ENCODE assay signal across 23 mouse cellular contexts in the genomic region with DNA sequence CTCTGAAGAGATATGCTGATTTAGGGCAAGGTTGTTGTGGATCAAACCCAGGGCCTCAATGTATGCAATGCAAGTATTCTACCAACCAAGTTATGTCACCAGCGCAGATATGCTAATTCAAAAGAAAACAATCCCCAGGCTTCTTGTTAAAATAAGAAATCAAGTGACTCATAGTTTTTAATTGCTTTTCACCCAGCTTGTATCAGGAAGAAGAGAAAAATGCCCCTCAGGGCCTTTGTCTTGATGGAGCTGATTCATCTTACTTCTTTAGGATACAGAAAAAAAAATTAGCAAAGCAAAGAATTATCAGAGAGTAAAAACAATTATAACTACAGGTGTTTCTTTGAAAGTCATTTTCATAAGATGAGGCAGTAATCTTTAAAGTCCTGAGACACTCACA. TPM values are rescaled to one million over a fixed set of nuclear protein-coding genes. Genes with fewer than 3 reads are reported as not detected.
DNase-seq lines count a peak whose midpoint lies in the region; ATAC-seq and TF ChIP-seq lines count a peak whose summit lies in the region.
"Had no signal": no experiment of that assay in that cellular context is flagged by ENCODE, and none has a peak within 500 bp of the region (broad histone marks: within the 10 kb centered on the region; RNA-seq: fewer than 3 reads in every experiment).

No protein-coding gene starts in this region.

- intact Hi-C loops in left cerebral cortex, postnatal 14 days (cut with DNase I), result no loop called here

- H3K27me3 ChIP-seq in ES-Bruce4 (ENCODE audit: control insufficient read depth, insufficient read depth, low read length, poor library complexity, severe bottlenecking) (no peaks in the 10 kb centered on the region), Patski (no peaks in the 10 kb centered on the region)
- H3K27me3 ChIP-seq: embryonic facial prominence, embryonic 12.5 days; forebrain, embryonic 12.5 days had no signal

- no peak for TF ChIP-seq POLR2A in ES-Bruce4 (IDR thresholded peaks at IDR 0.05; ENCODE audit: insufficient read depth, low read length)

- H3K4me3 ChIP-seq in layer of hippocampus, adult 2 months, result no peak overlapping the region
- H3K4me3 ChIP-seq in ES-Bruce4 (ENCODE audit: low read depth, low read length), result no peak overlapping the region
- no peak overlapping the region for H3K4me3 ChIP-seq in ES-E14 (ENCODE audit: insufficient read depth in 1 of 2, low read depth in 1 of 2, low read length in 2 of 2, poor library complexity in 1 of 2, severe bottlenecking in 1 of 2)
- H3K4me3 ChIP-seq: embryonic facial prominence, embryonic 10.5 days; embryonic facial prominence, embryonic 12.5 days; forebrain, embryonic 10.5 days; forebrain, embryonic 12.5 days had no signal

- POLR2A ChIA-PET in Patski (lab: Charles Lee), result no interaction called here

- in situ Hi-C loops in ES-E14 (cut with MboI; ENCODE audit: low sequenced_read_pairs in 2 of 2, unreplicated experiment in 2 of 2), result no loop called here
- in situ Hi-C loops in Patski (cut with MboI; ENCODE audit: low pct_unique_long_range_greater_than_20kb), result no loop called here

- peak; percentile 91 for ATAC-seq in Patski
- ATAC-seq in erythroid progenitor cell, adult 5-6 weeks (replicated peaks; ENCODE audit: low FRiP score, poor library complexity, severe bottlenecking), result no peak
- ATAC-seq: forebrain, embryonic 14.5 days; forebrain, embryonic 16.5 days had no signal

- peak overlapping the region; percentile 65; the same call in 1 of the 2 replicates for H3K27ac ChIP-seq in layer of hippocampus, adult 2 months
- peak overlapping the region; percentile 97; the same call in 1 of the 2 replicates for H3K27ac ChIP-seq in ES-Bruce4 (ENCODE audit: insufficient read depth, low read length)
- H3K27ac ChIP-seq in ES-E14 (ENCODE audit: insufficient read depth, low read depth, low read length, poor library complexity, severe bottlenecking), result peak overlapping the region; percentile 91; the same call in 1 of the 2 replicates
- H3K27ac ChIP-seq: embryonic facial prominence, embryonic 10.5 days; embryonic facial prominence, embryonic 12.5 days; forebrain, embryonic 10.5 days; forebrain, embryonic 12.5 days had no signal

- CTCF ChIA-PET in Patski (lab: Charles Lee), result interaction anchor here (1.5 kb wide), 2 partner anchors 10 to 14 kb away, joined by 3 read pairs; no protein-coding TSS in a partner anchor

- DNase-seq in layer of hippocampus, adult 2 months (ENCODE audit: low spot score in 2 of 2), result no peak
- no peak for DNase-seq in layer of hippocampus, adult 8-10 months (ENCODE audit: low spot score in 2 of 2)
- DNase-seq in ES-E14 (ENCODE audit: low read depth, low spot score) (no peak), Patski (ENCODE audit: low read depth, low spot score) (peak; percentile 20)
- DNase-seq in kidney, postnatal 10 days, result no peak
- DNase-seq in left cerebral cortex, postnatal 14 days (ENCODE audit: low spot score in 2 of 2), result no peak
- DNase-seq: adrenal gland, adult 2 months; adrenal gland, postnatal 10 days; adrenal gland, postnatal 25 days; cerebellum, adult 11-12 months; cerebellum, adult 2 months; cerebellum, adult 9-10 months; cerebellum, postnatal 10 days; cerebellum, postnatal 25 days had no signal

- H3K36me3 ChIP-seq in ES-Bruce4 (ENCODE audit: control insufficient read depth, insufficient read depth, low read length, poor library complexity, severe bottlenecking) (no peaks in the 10 kb centered on the region), ES-E14 (ENCODE audit: control insufficient read depth, insufficient read depth, low read length, poor library complexity, severe bottlenecking) (no peaks in the 10 kb centered on the region)
- H3K36me3 ChIP-seq: embryonic facial prominence, embryonic 10.5 days; embryonic facial prominence, embryonic 12.5 days; forebrain, embryonic 10.5 days; forebrain, embryonic 12.5 days had no signal

- H3K4me1 ChIP-seq in ES-Bruce4 (ENCODE audit: control insufficient read depth, insufficient read depth, low read length), result peaks cover 5% of the 10 kb centered on the region
- H3K4me1 ChIP-seq in ES-E14 (ENCODE audit: control insufficient read depth in 2 of 2, insufficient read depth in 2 of 2, low read length in 2 of 2, poor library complexity in 1 of 2), result peaks cover 9 to 11% of the 10 kb centered on the region in 2 experiments
- H3K4me1 ChIP-seq: embryonic facial prominence, embryonic 10.5 days; embryonic facial prominence, embryonic 12.5 days; forebrain, embryonic 12.5 days had no signal

- TF ChIP-seq CTCF in layer of hippocampus, adult 2 months (conservative IDR thresholded peaks at IDR 0.05), result no peak
- TF ChIP-seq CTCF in ES-Bruce4 (IDR thresholded peaks at IDR 0.05; ENCODE audit: low read depth, low read length) (no peak), Patski (IDR thresholded peaks at IDR 0.05) (no peak)

- no peak for TF ChIP-seq EP300 in ES-Bruce4 (IDR thresholded peaks at IDR 0.05; ENCODE audit: insufficient read depth, low read depth, low read length)

- H3K9ac ChIP-seq in ES-Bruce4 (ENCODE audit: low read depth, poor library complexity, severe bottlenecking) (no peak overlapping the region), ES-E14 (ENCODE audit: insufficient read depth, low read depth, low read length, poor library complexity, severe bottlenecking) (no peak overlapping the region)
- H3K9ac ChIP-seq: embryonic facial prominence, embryonic 12.5 days; forebrain, embryonic 12.5 days had no signal

- H3K9me3 ChIP-seq in ES-Bruce4 (replicated peaks; ENCODE audit: control insufficient read depth, insufficient read depth, low read length, poor library complexity, severe bottlenecking) (no peaks in the 10 kb centered on the region), ES-E14 (ENCODE audit: control insufficient read depth, insufficient read depth, low read depth, low read length) (no peaks in the 10 kb centered on the region)
- H3K9me3 ChIP-seq: embryonic facial prominence, embryonic 12.5 days; forebrain, embryonic 10.5 days; forebrain, embryonic 12.5 days had no signal

TF ChIP-seq in ES-E14, 5 proteins besides CTCF, POLR2A, EP300 and RAD21:
- TF ChIP-seq CHD2 (IDR thresholded peaks at IDR 0.05; ENCODE audit: low read depth, low read length), result no peak
- TF ChIP-seq MAFK (IDR thresholded peaks at IDR 0.05; ENCODE audit: insufficient read depth, low read depth, low read length), result no peak
- no peak for TF ChIP-seq ZC3H11A (IDR thresholded peaks at IDR 0.05; ENCODE audit: borderline replicate concordance, low read depth, low read length)
- TF ChIP-seq ZNF384 (IDR thresholded peaks at IDR 0.05; ENCODE audit: low read depth, low read length), result no peak
- TF ChIP-seq HCFC1 (IDR thresholded peaks at IDR 0.05; ENCODE audit: borderline replicate concordance, insufficient read depth, low read length), result no peak
TF ChIP-seq in ES-E14: peak in this region for 0.

RNA-seq across cellular contexts. Expression of a gene that starts 28.7 kb away (rescaled TPM):
- 1 to 10 TPM in 1 of 2 experiments, under 1 TPM in 1; 0.56 to 1.5 TPM for total RNA-seq in layer of hippocampus, adult 2 months (2021)
- 1 to 10 TPM in 2 of 4 experiments, under 1 TPM in 2; 0.66 to 1.5 (median 1.1) TPM for total RNA-seq in layer of hippocampus, adult 8-10 months (2022)
- 0.37 TPM in 1 of 2 replicates, not detected in the other for polyA plus RNA-seq in ES-Bruce4 (2011; ENCODE audit: insufficient read depth, insufficient read length, low read depth, missing spikeins)
- total RNA-seq in ES-E14 (2012; rRNA removed), result 0.13 and 0.26 TPM in 2 replicates
- polyA plus RNA-seq in Patski (2021), result 0.09 TPM
- total RNA-seq in erythroid progenitor cell, adult 5-6 weeks (2015; ENCODE audit: low replicate concordance), result not detected in 2 replicates
- not detected in 2 replicates for total RNA-seq in erythroid progenitor cell, adult 5-6 weeks (2017; ENCODE audit: low replicate concordance)
- 1 to 10 TPM; 1.2 to 1.8 TPM for total RNA-seq in left cerebral cortex, postnatal 14 days (2021)
- total RNA-seq: adrenal gland, adult 2 months; MEL had no signal
- polyA plus RNA-seq: embryonic facial prominence, embryonic 10.5 days; forebrain, embryonic 10.5 days had no signal

RNA-seq across cellular contexts. Expression of a gene that starts 29.9 kb away (rescaled TPM):
- 100 to 1,000 TPM; 537 to 571 TPM for total RNA-seq in layer of hippocampus, adult 2 months (2021)
- 100 to 1,000 TPM; 526 to 633 (median 592) TPM for total RNA-seq in layer of hippocampus, adult 8-10 months (2022)
- 266 and 305 TPM in 2 replicates for polyA plus RNA-seq in ES-Bruce4 (2011; ENCODE audit: insufficient read depth, insufficient read length, low read depth, missing spikeins)
- 236 and 303 TPM in 2 replicates for total RNA-seq in ES-E14 (2012; rRNA removed)
- polyA plus RNA-seq in Patski (2021), result 328 TPM
- total RNA-seq in erythroid progenitor cell, adult 5-6 weeks (2015; ENCODE audit: low replicate concordance), result 127 and 193 TPM in 2 replicates
- total RNA-seq in erythroid progenitor cell, adult 5-6 weeks (2017; ENCODE audit: low replicate concordance), result 80.0 and 93.3 TPM in 2 replicates
- total RNA-seq in left cerebral cortex, postnatal 14 days (2021), result 100 to 1,000 TPM; 546 to 598 TPM

RNA-seq across cellular contexts. Expression of a gene that starts 42.4 kb away (rescaled TPM):
- total RNA-seq in layer of hippocampus, adult 2 months (2021), result 10 to 100 TPM; 43.7 to 51.9 TPM
- 10 to 100 TPM; 36.3 to 53.8 (median 39.7) TPM for total RNA-seq in layer of hippocampus, adult 8-10 months (2022)
- polyA plus RNA-seq in ES-Bruce4 (2011; ENCODE audit: insufficient read depth, insufficient read length, low read depth, missing spikeins) (23.6 and 29.9 TPM in 2 replicates), Patski (2021) (27.1 TPM)
- total RNA-seq in ES-E14 (2012; rRNA removed), result 25.4 and 29.1 TPM in 2 replicates
- 9.4 and 17.2 TPM in 2 replicates for total RNA-seq in erythroid progenitor cell, adult 5-6 weeks (2015; ENCODE audit: low replicate concordance)
- total RNA-seq in erythroid progenitor cell, adult 5-6 weeks (2017; ENCODE audit: low replicate concordance), result 10.0 and 10.8 TPM in 2 replicates
- total RNA-seq in left cerebral cortex, postnatal 14 days (2021), result 10 to 100 TPM; 37.0 to 43.8 TPM

RNA-seq across cellular contexts. Expression of a gene that starts 42.5 kb away (rescaled TPM):
- total RNA-seq in layer of hippocampus, adult 2 months (2021), result 10 to 100 TPM; 55.5 to 59.2 TPM
- 10 to 100 TPM; 50.3 to 53.0 (median 51.0) TPM for total RNA-seq in layer of hippocampus, adult 8-10 months (2022)
- polyA plus RNA-seq in ES-Bruce4 (2011; ENCODE audit: insufficient read depth, insufficient read length, low read depth, missing spikeins), result 67.3 and 80.1 TPM in 2 replicates
- 109 and 137 TPM in 2 replicates for total RNA-seq in ES-E14 (2012; rRNA removed)
- 58.0 TPM for polyA plus RNA-seq in Patski (2021)
- 14.3 and 23.4 TPM in 2 replicates for total RNA-seq in erythroid progenitor cell, adult 5-6 weeks (2015; ENCODE audit: low replicate concordance)
- 13.5 and 19.8 TPM in 2 replicates for total RNA-seq in erythroid progenitor cell, adult 5-6 weeks (2017; ENCODE audit: low replicate concordance)
- 10 to 100 TPM; 50.9 to 51.1 TPM for total RNA-seq in left cerebral cortex, postnatal 14 days (2021)

RNA-seq across cellular contexts. Expression of a gene that starts 57.8 kb away (rescaled TPM):
- total RNA-seq in layer of hippocampus, adult 2 months (2021), result 10 to 100 TPM; 67.9 to 71.5 TPM
- 10 to 100 TPM; 49.6 to 68.5 (median 58.8) TPM for total RNA-seq in layer of hippocampus, adult 8-10 months (2022)
- polyA plus RNA-seq in ES-Bruce4 (2011; ENCODE audit: insufficient read depth, insufficient read length, low read depth, missing spikeins) (141 and 161 TPM in 2 replicates), Patski (2021) (56.5 TPM)
- total RNA-seq in ES-E14 (2012; rRNA removed), result 47.3 and 54.4 TPM in 2 replicates
- total RNA-seq in erythroid progenitor cell, adult 5-6 weeks (2015; ENCODE audit: low replicate concordance), result 109 and 150 TPM in 2 replicates
- 47.9 and 91.2 TPM in 2 replicates for total RNA-seq in erythroid progenitor cell, adult 5-6 weeks (2017; ENCODE audit: low replicate concordance)
- total RNA-seq in left cerebral cortex, postnatal 14 days (2021), result 10 to 100 TPM; 49.7 to 55.9 TPM
